Mouse (Mus musculus): ENCODE measurements around the gene Phxr2.
"Not testable (repeated sequence)": the region's sequence is repeated elsewhere in the genome, so short reads cannot be mapped to it uniquely, and the experiment has no call there.

- TF ChIP-seq CTCF (IDR thresholded peaks at IDR 0.05; ENCODE audit: low read depth, low read length); POLR2AphosphoS5 (IDR thresholded peaks at IDR 0.05; ENCODE audit: insufficient replicate concordance, low read depth, low read length); GATA1 (IDR thresholded peaks at IDR 0.05; ENCODE audit: borderline replicate concordance, low read length); TAL1 (conservative IDR thresholded peaks at IDR 0.05; ENCODE audit: low read depth, low read length): not testable (repeated sequence)
Measured at GRCm38 (mm10) chr10:99157697-99158096, 31.6 kb upstream of the Phxr2 start.
